In genomic region chr10:18696461-18696860, GRCm38 (mm10) we compare ENCODE assay signal across 12 mouse cellular contexts.
"Had no signal": no experiment of that assay in that cellular context is flagged by ENCODE, and none has a peak within 500 bp of the region (broad histone marks: within the 10 kb centered on the region; RNA-seq: fewer than 3 reads in every experiment).

No protein-coding gene starts in this region.

- H3K9me3 ChIP-seq: limb, embryonic 15.5 days; liver, embryonic 12.5 days; midbrain, embryonic 12.5 days had no signal

- H3K4me1 ChIP-seq: limb, embryonic 15.5 days; liver, embryonic 12.5 days had no signal

- DNase-seq: kidney, adult 9 months; kidney, postnatal 10 days; layer of hippocampus, postnatal 36 days; lung, embryonic 14.5 days; lung, postnatal 10 days; lung, postnatal 4 days; right cerebral cortex, adult 18-20 months; right cerebral cortex, postnatal 25 days; thymus, postnatal 36 days had no signal

- ATAC-seq: liver, embryonic 12.5 days had no signal

- H3K4me2 ChIP-seq: limb, embryonic 15.5 days; liver, embryonic 12.5 days; lung, embryonic 14.5 days; midbrain, embryonic 12.5 days had no signal

- H3K36me3 ChIP-seq: limb, embryonic 15.5 days; liver, embryonic 12.5 days; midbrain, embryonic 12.5 days had no signal

- H3K27me3 ChIP-seq: limb, embryonic 15.5 days; liver, embryonic 12.5 days; midbrain, embryonic 12.5 days had no signal

- H3K27ac ChIP-seq: limb, embryonic 15.5 days; liver, embryonic 12.5 days; midbrain, embryonic 12.5 days had no signal

- H3K9ac ChIP-seq: limb, embryonic 15.5 days; liver, embryonic 12.5 days; lung, embryonic 14.5 days; midbrain, embryonic 12.5 days had no signal

- H3K4me3 ChIP-seq: limb, embryonic 15.5 days; liver, embryonic 12.5 days; midbrain, embryonic 12.5 days had no signal
